ENCODE assay signal across 19 mouse cellular contexts in genomic region chr1:187291480-187292394, GRCm38 (mm10).
A peak's percentile ranks its signal among the peaks of the same experiment; 100 is the strongest.
DNase-seq lines count a peak whose midpoint lies in the region; ATAC-seq and TF ChIP-seq lines count a peak whose summit lies in the region.
"Had no signal": no experiment of that assay in that cellular context is flagged by ENCODE, and none has a peak within 500 bp of the region (broad histone marks: within the 10 kb centered on the region; RNA-seq: fewer than 3 reads in every experiment).

No protein-coding gene starts in this region.

- peaks cover 14% of the 10 kb centered on the region for H3K4me1 ChIP-seq in kidney, embryonic 15.5 days
- peaks cover 0 to 4% of the 10 kb centered on the region in 2 experiments; a peak in 2 of 4 replicates for H3K4me1 ChIP-seq in ES-E14 (ENCODE audit: control insufficient read depth in 2 of 2, insufficient read depth in 2 of 2, low read length in 2 of 2, poor library complexity in 1 of 2)
- H3K4me1 ChIP-seq in intestine, embryonic 16.5 days (ENCODE audit: control insufficient read depth, insufficient read depth, low read length), result peaks cover 3% of the 10 kb centered on the region; the same call in 1 of the 2 replicates
- no peaks in the 10 kb centered on the region for H3K4me1 ChIP-seq in embryonic facial prominence, embryonic 10.5 days
- H3K4me1 ChIP-seq: forebrain, embryonic 13.5 days; hindbrain, embryonic 15.5 days had no signal

- H3K9ac ChIP-seq in kidney, embryonic 15.5 days, result no peak overlapping the region
- H3K9ac ChIP-seq in ES-E14 (ENCODE audit: insufficient read depth, low read depth, low read length, poor library complexity, severe bottlenecking), result no peak overlapping the region
- H3K9ac ChIP-seq in intestine, embryonic 16.5 days (ENCODE audit: low read depth, low read length), result no peak overlapping the region
- H3K9ac ChIP-seq: forebrain, embryonic 13.5 days; forebrain, postnatal 0 days; heart, embryonic 12.5 days; hindbrain, embryonic 15.5 days had no signal

- H3K27me3 ChIP-seq in kidney, embryonic 15.5 days, result no peaks in the 10 kb centered on the region
- H3K27me3 ChIP-seq in intestine, embryonic 16.5 days (replicated peaks; ENCODE audit: control insufficient read depth, insufficient read depth, low read length), result no peaks in the 10 kb centered on the region
- no peaks in the 10 kb centered on the region for H3K27me3 ChIP-seq in embryonic facial prominence, embryonic 10.5 days (replicated peaks; ENCODE audit: low read depth, poor library complexity, severe bottlenecking)
- H3K27me3 ChIP-seq: forebrain, embryonic 13.5 days; heart, embryonic 12.5 days; hindbrain, embryonic 15.5 days had no signal

- H3K36me3 ChIP-seq in kidney, embryonic 15.5 days, result no peaks in the 10 kb centered on the region
- no peaks in the 10 kb centered on the region for H3K36me3 ChIP-seq in ES-E14 (ENCODE audit: control insufficient read depth, insufficient read depth, low read length, poor library complexity, severe bottlenecking)
- H3K36me3 ChIP-seq in intestine, embryonic 16.5 days (ENCODE audit: control insufficient read depth, insufficient read depth, low read length), result no peaks in the 10 kb centered on the region
- H3K36me3 ChIP-seq in embryonic facial prominence, embryonic 10.5 days (replicated peaks), result no peaks in the 10 kb centered on the region
- H3K36me3 ChIP-seq: heart, embryonic 12.5 days; hindbrain, embryonic 15.5 days had no signal

- 0 out of 2 replicates have a peak, but pooled peaks have one; percentile 49 for ATAC-seq in kidney, embryonic 15.5 days (replicated peaks; ENCODE audit: low FRiP score)
- ATAC-seq in intestine, embryonic 16.5 days, result peak; percentile 68
- ATAC-seq: forebrain, embryonic 13.5 days; forebrain, postnatal 0 days had no signal

- H3K9me3 ChIP-seq in kidney, embryonic 15.5 days (replicated peaks), result no peaks in the 10 kb centered on the region
- no peaks in the 10 kb centered on the region for H3K9me3 ChIP-seq in ES-E14 (ENCODE audit: control insufficient read depth, insufficient read depth, low read depth, low read length)
- no peaks in the 10 kb centered on the region for H3K9me3 ChIP-seq in intestine, embryonic 16.5 days (ENCODE audit: control insufficient read depth, low read length)
- H3K9me3 ChIP-seq in embryonic facial prominence, embryonic 10.5 days, result no peaks in the 10 kb centered on the region
- H3K9me3 ChIP-seq: forebrain, embryonic 13.5 days; heart, embryonic 12.5 days; hindbrain, embryonic 15.5 days had no signal

- DNase-seq in kidney, adult 8-10 months, result no peak
- DNase-seq in ES-CJ7 (ENCODE audit: low read depth, low spot score) (peak; percentile 39), ES-E14 (ENCODE audit: low read depth, low spot score) (peak; percentile 20)
- no peak for DNase-seq in urinary bladder, postnatal 10 days (ENCODE audit: low spot score)
- DNase-seq in embryonic facial prominence, embryonic 10.5 days (ENCODE audit: low spot score), result no peak
- DNase-seq: adrenal gland, adult 2 months; adrenal gland, postnatal 25 days; cerebellum, adult 18-20 months; cerebellum, adult 9-11 months; cerebellum, postnatal 36 days; forebrain, postnatal 0 days; gastrocnemius, postnatal 36 days; heart, adult 18-20 months; heart, postnatal 36 days had no signal

- no peak overlapping the region for H3K4me2 ChIP-seq in kidney, embryonic 15.5 days
- no peak overlapping the region for H3K4me2 ChIP-seq in intestine, embryonic 16.5 days (ENCODE audit: low read depth, low read length)
- H3K4me2 ChIP-seq: forebrain, embryonic 13.5 days; heart, embryonic 12.5 days; hindbrain, embryonic 15.5 days had no signal

- 0 out of 2 replicates have a peak overlapping the region, but pooled peaks have one; percentile 14 for H3K27ac ChIP-seq in kidney, embryonic 15.5 days
- H3K27ac ChIP-seq in ES-E14 (ENCODE audit: insufficient read depth, low read depth, low read length, poor library complexity, severe bottlenecking), result no peak overlapping the region
- H3K27ac ChIP-seq in intestine, embryonic 16.5 days (ENCODE audit: low read length), result peak overlapping the region; percentile 31; the same call in 1 of the 2 replicates
- H3K27ac ChIP-seq in embryonic facial prominence, embryonic 10.5 days (replicated peaks), result no peak overlapping the region
- H3K27ac ChIP-seq: forebrain, embryonic 13.5 days; hindbrain, embryonic 15.5 days had no signal

- WGBS in kidney, embryonic 15.5 days, result 57% methylated on average over 10 of the region's 10 CpGs
- 70% methylated on average over 10 of the region's 10 CpGs for WGBS in intestine, embryonic 16.5 days
- WGBS in embryonic facial prominence, embryonic 10.5 days, result 90% methylated on average over 10 of the region's 10 CpGs

- in situ Hi-C loops in ES-E14 (cut with MboI; ENCODE audit: low sequenced_read_pairs in 2 of 2, unreplicated experiment in 2 of 2), result no loop called here

- no peak overlapping the region for H3K4me3 ChIP-seq in kidney, embryonic 15.5 days (replicated peaks)
- no peak overlapping the region for H3K4me3 ChIP-seq in ES-E14 (ENCODE audit: insufficient read depth in 1 of 2, low read depth in 1 of 2, low read length in 2 of 2, poor library complexity in 1 of 2, severe bottlenecking in 1 of 2)
- H3K4me3 ChIP-seq in intestine, embryonic 16.5 days (ENCODE audit: low read length), result no peak overlapping the region
- H3K4me3 ChIP-seq in embryonic facial prominence, embryonic 10.5 days, result no peak overlapping the region
- H3K4me3 ChIP-seq: forebrain, embryonic 13.5 days; heart, embryonic 12.5 days; hindbrain, embryonic 15.5 days had no signal

TF ChIP-seq in ES-E14, 5 proteins besides CTCF, POLR2A, EP300 and RAD21:
- TF ChIP-seq CHD2 (IDR thresholded peaks at IDR 0.05; ENCODE audit: low read depth, low read length) (no peak), HCFC1 (IDR thresholded peaks at IDR 0.05; ENCODE audit: borderline replicate concordance, insufficient read depth, low read length) (no peak), MAFK (IDR thresholded peaks at IDR 0.05; ENCODE audit: insufficient read depth, low read depth, low read length) (no peak), ZNF384 (IDR thresholded peaks at IDR 0.05; ENCODE audit: low read depth, low read length) (no peak), ZC3H11A (IDR thresholded peaks at IDR 0.05; ENCODE audit: borderline replicate concordance, low read depth, low read length) (no peak)

Comparison
In these comparisons a context has a peak if more than half of its experiments do, and no peak if none do; other contexts are left out.
1. H3K27ac ChIP-seq: peak in kidney, embryonic 15.5 days (single experiment) and intestine, embryonic 16.5 days (single experiment); none in ES-E14 (single experiment) and embryonic facial prominence, embryonic 10.5 days (single experiment).
2. DNase-seq: peak in ES-CJ7 (single experiment) and ES-E14 (single experiment); none in kidney, adult 8-10 months (0 of 2), urinary bladder, postnatal 10 days (single experiment) and embryonic facial prominence, embryonic 10.5 days (single experiment).